Mouse (Mus musculus) small intestine, adult 2 months (tissue): ENCODE data around the gene Synpo2l. TPM values are rescaled to one million over a fixed set of nuclear protein-coding genes. Genes with fewer than 3 reads are reported as not detected.
A peak's percentile ranks its signal among the peaks of the same experiment; 100 is the strongest.

Experiments used
- H3K27ac ChIP-seq: fragments of 200-500 bp; 2 replicates; pipeline ENCODE4 v1.5.1; 2012; ENCODE audit warnings: low read depth, low read length, control low read depth, inconsistent platforms; ENCODE audit not compliant: insufficient read depth
- H3K27me3 ChIP-seq: fragments of 200-500 bp; 2 replicates; pipeline ENCODE4 v1.6.1; 2012; ENCODE audit warnings: mild to moderate bottlenecking, moderate library complexity, low read length, inconsistent platforms; ENCODE audit not compliant: control insufficient read depth, insufficient read depth
- H3K36me3 ChIP-seq: fragments of 200-500 bp; 2 replicates; pipeline ENCODE4 v1.6.1; 2012; ENCODE audit warnings: mild to moderate bottlenecking, low read length, control low read depth, inconsistent platforms; ENCODE audit not compliant: control insufficient read depth, insufficient read depth
- H3K4me1 ChIP-seq: fragments of 200-500 bp; 2 replicates; pipeline ENCODE4 v1.6.1; 2012; ENCODE audit warnings: low read length, inconsistent platforms, mixed read lengths; ENCODE audit not compliant: control insufficient read depth, insufficient read depth, insufficient read length
- H3K4me3 ChIP-seq: fragments of 200-500 bp; 2 replicates; pipeline ENCODE4 v1.5.1; 2012; ENCODE audit warnings: low read depth, mild to moderate bottlenecking, control low read depth, inconsistent platforms, low read length, moderate library complexity
- CTCF ChIP-seq: fragments of 200-500 bp; IDR thresholded peaks from 2 replicates; pipeline ENCODE4 v1.5.1; 2012; ENCODE audit warnings: low read depth, mild to moderate bottlenecking, control low read depth, inconsistent platforms, low read length, moderate library complexity, mixed read lengths; ENCODE audit not compliant: insufficient replicate concordance, insufficient read length; ENCODE audit errors: extremely low read depth
- POLR2A ChIP-seq: fragments of 200-500 bp; IDR thresholded peaks from 2 replicates; pipeline ENCODE4 v1.6.1; 2012; ENCODE audit warnings: low read depth, mild to moderate bottlenecking, control low read depth, inconsistent platforms, low read length, moderate library complexity
- WGBS: fragments of 180-500 bp; shearing (Covaris S2); methylation state at CpG from one replicate; pipeline ENCODE4 v1.1.7; 2018; 5-methylcytosine and 5-hydroxymethylcytosine counted together
- polyA plus RNA-seq: library from polyadenylated mRNA; depleted of rRNA; stranded (reverse); fragments of >200 nt; gene quantifications from 2 replicates; pipeline ENCODE4 v1.2.3, GENCODE M21; 2012

Gene Synpo2l
- polyA plus RNA-seq, 1 experiment, result 0.06 TPM

DNA sequence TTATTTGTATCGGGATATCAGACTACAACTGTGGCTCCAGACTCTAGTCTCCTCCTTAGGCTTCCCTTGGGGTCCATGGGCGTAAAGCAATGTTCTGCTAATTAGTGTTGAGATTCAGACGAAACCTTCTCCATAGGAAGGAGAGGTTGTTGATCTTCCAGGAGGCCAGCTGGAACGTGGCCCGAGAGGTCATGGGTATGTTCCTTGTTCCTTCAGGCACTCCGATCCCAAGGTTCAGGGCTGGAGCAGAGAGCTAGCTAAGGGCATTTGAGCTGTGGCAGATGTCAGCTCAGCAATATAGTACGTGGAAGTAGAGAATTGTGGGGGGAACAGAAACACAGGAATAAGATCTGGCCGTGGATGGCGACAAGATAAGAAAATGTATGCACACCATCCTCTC lies 12.4 kb downstream of the Synpo2l start:
- 73% methylated on average over 9 of the region's 9 CpGs for WGBS
- Histone ChIP-seq H3K27me3 (no peaks in the 10 kb centered on the region), H3K4me3 (no peak overlapping the region), H3K36me3 (no peaks in the 10 kb centered on the region), H3K27ac (no peak overlapping the region), H3K4me1 (no peaks in the 10 kb centered on the region)
- TF ChIP-seq CTCF, result no peak
- no peak for TF ChIP-seq POLR2A

GRCm38 (mm10) chr14:20654690-20655421 lies 13.3 kb downstream of the Synpo2l start:
- no peak overlapping the region for H3K4me3 ChIP-seq
- no peaks in the 10 kb centered on the region for H3K36me3 ChIP-seq
- H3K27me3 ChIP-seq, result no peaks in the 10 kb centered on the region
- 75% methylated on average over 9 of the region's 9 CpGs for WGBS
- no peaks in the 10 kb centered on the region for H3K4me1 ChIP-seq
- TF ChIP-seq POLR2A (no peak), CTCF (no peak)
- H3K27ac ChIP-seq, result no peak overlapping the region

DNA sequence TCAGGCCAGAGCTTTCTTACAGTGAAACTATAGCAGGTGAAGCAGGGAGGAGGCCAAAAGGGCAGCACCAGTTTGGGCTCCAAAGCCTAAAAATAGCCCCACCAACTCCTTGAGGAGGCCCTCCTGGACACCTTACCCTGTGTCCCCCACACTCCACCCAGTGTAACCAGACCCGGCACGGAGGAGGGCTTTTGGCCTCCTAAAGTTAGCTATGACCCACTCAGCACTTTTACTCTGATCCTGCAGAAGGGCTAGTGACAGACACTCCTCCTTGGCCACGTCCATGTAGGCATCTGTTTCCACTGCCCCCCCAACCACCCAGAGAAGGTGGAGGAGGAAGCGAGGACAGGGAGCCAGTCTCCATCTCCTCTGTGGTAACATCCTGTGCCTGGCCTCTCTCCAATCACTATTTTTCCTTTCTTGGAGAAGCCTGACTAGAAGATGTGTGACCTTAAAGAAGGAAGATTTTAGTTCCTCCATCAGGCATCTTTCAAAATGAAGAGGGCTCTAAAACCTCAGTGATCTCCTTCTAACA lies 16.4 kb downstream of the Synpo2l start:
- no peaks in the 10 kb centered on the region for H3K4me1 ChIP-seq
- H3K36me3 ChIP-seq, result no peaks in the 10 kb centered on the region
- no peak overlapping the region for H3K4me3 ChIP-seq
- H3K27me3 ChIP-seq, result no peaks in the 10 kb centered on the region
- WGBS, result 69% methylated on average over 4 of the region's 4 CpGs
- no peak overlapping the region for H3K27ac ChIP-seq
- no peak for TF ChIP-seq CTCF
- no peak for TF ChIP-seq POLR2A

- TF ChIP-seq POLR2A (no peak), CTCF (no peak)
- Histone ChIP-seq H3K36me3 (no peaks in the 10 kb centered on the region), H3K27me3 (no peaks in the 10 kb centered on the region), H3K4me3 (no peak overlapping the region), H3K4me1 (no peaks in the 10 kb centered on the region), H3K27ac (no peak overlapping the region)
- 82% methylated on average over 2 of the region's 2 CpGs for whole genome bisulfite sequencing
Observed at GRCm38 (mm10) chr14:20651000-20651399, 17.2 kb downstream of the Synpo2l start.

DNA sequence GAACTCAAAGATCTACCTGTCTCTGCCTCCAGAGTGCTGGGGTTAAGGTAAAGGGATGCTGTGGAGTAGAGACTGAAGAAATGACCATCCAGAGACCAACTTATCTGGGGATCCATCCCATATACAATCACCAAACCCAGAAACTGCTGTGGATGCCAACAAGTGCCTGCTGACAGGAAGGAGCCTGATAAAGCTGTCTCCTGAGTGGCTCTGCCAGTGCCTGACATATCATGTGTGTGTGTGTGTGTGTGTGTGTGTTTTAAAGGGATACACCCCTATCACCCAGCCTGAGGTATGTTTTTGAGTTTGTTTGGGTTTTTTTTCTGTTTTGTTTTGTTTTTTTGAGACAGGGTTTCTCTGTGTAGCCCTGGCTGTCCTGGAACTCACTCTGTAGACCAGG lies 21.8 kb downstream of the Synpo2l start:
- Histone ChIP-seq H3K27me3 (no peaks in the 10 kb centered on the region), H3K27ac (no peak overlapping the region), H3K4me1 (peaks cover 3% of the 10 kb centered on the region; the same call in 1 of the 2 replicates), H3K4me3 (no peak overlapping the region), H3K36me3 (no peaks in the 10 kb centered on the region; the same call in 1 of the 2 replicates)
- TF ChIP-seq POLR2A, result no peak
- TF ChIP-seq CTCF, result no peak

DNA sequence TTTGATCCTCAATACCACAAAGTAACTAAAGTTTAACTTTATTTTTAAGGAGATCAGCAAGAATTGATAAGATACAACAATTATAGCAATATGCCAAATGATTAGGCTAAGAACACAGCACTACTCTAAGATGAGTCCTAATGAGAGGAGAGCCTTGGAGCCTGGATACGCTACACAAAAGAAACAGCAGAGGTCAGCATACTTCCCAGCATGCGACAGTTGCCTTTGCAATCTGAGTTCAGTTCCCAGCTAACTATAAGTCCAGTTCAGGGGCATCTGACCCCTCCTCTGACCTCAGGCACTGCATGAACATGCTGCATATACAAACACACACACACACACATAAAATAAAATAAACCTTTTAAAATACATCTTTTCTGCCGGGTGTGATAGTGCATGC lies 22.6 kb downstream of the Synpo2l start:
- H3K36me3 ChIP-seq, result no peaks in the 10 kb centered on the region; the same call in 1 of the 2 replicates
- no peak overlapping the region for H3K4me3 ChIP-seq
- 44% methylated on average over 3 of the region's 3 CpGs for WGBS

GRCm38 (mm10) chr14:20641438-20641875 lies 26.7 kb downstream of the Synpo2l start:
- Histone ChIP-seq H3K36me3 (no peaks in the 10 kb centered on the region; the same call in 1 of the 2 replicates), H3K4me1 (peaks cover 3% of the 10 kb centered on the region; the same call in 1 of the 2 replicates), H3K4me3 (peak overlapping the region; percentile 97), H3K27ac (peak overlapping the region; percentile 94), H3K27me3 (no peaks in the 10 kb centered on the region)
- 9% methylated on average over 10 of the region's 10 CpGs for WGBS
- TF ChIP-seq CTCF (no peak), POLR2A (no peak)

More for the DNA sequence above, 22.6 kb downstream of the Synpo2l start:
- Histone ChIP-seq H3K27ac (no peak overlapping the region), H3K27me3 (no peaks in the 10 kb centered on the region), H3K4me1 (peaks cover 3% of the 10 kb centered on the region; the same call in 1 of the 2 replicates)
- TF ChIP-seq CTCF, result no peak
- TF ChIP-seq POLR2A, result no peak
